Mouse (Mus musculus): ENCODE measurements around the gene Ugt1a9. TPM values are rescaled to one million over a fixed set of nuclear protein-coding genes. Genes with fewer than 3 reads are reported as not detected.

The Ugt1a9 gene
- total and polyA plus RNA-seq, 3 experiments = not detected

- H3K79me2 ChIP-seq (replicated peaks; ENCODE audit: control insufficient read depth, insufficient read depth, low read length) = no peaks in the 10 kb centered on the region
- H3K4me1 ChIP-seq (ENCODE audit: control insufficient read depth, insufficient read depth, low read length) = peaks cover 3% of the 10 kb centered on the region
- intact Hi-C loops (cut with DNase I) = no loop called here
- no peaks in the 10 kb centered on the region for H3K27me3 ChIP-seq (ENCODE audit: control insufficient read depth, insufficient read depth, low read length)
- no peak for DNase-seq
- no peak overlapping the region for H3K4me3 ChIP-seq
- no peak overlapping the region for H3K27ac ChIP-seq
- H3K36me3 ChIP-seq (ENCODE audit: control insufficient read depth, insufficient read depth, low read length) = no peaks in the 10 kb centered on the region
- WGBS = 75% methylated on average over 13 of the region's 13 CpGs
- H3K9ac ChIP-seq (ENCODE audit: low read depth, low read length) = no peak overlapping the region
- no peak for TF ChIP-seq EP300 (IDR thresholded peaks at IDR 0.05; ENCODE audit: insufficient read depth, low read depth, low read length)
- no peak for TF ChIP-seq CTCF (IDR thresholded peaks at IDR 0.05)
- no peak for TF ChIP-seq POLR2A (IDR thresholded peaks at IDR 0.05; ENCODE audit: insufficient read depth, low read depth, low read length)
Measured at GRCm38 (mm10) chr1:88255989-88256754, 185.6 kb downstream of the Ugt1a9 start.

- no peaks in the 10 kb centered on the region for H3K27me3 ChIP-seq (ENCODE audit: control insufficient read depth, insufficient read depth, low read length)
- no peak overlapping the region for H3K9ac ChIP-seq (ENCODE audit: low read depth, low read length)
- intact Hi-C loops (cut with DNase I) = no loop called here
- DNase-seq = peak in 1 of 2 experiments; percentile 38
- H3K27ac ChIP-seq = no peak overlapping the region
- H3K4me3 ChIP-seq = no peak overlapping the region
- no peaks in the 10 kb centered on the region for H3K36me3 ChIP-seq (ENCODE audit: control insufficient read depth, insufficient read depth, low read length)
- H3K4me1 ChIP-seq (ENCODE audit: control insufficient read depth, insufficient read depth, low read length) = peaks cover 3% of the 10 kb centered on the region
- no peak for TF ChIP-seq CTCF (IDR thresholded peaks at IDR 0.05)
- no peak for TF ChIP-seq POLR2A (IDR thresholded peaks at IDR 0.05; ENCODE audit: insufficient read depth, low read depth, low read length)
- no peak for TF ChIP-seq EP300 (IDR thresholded peaks at IDR 0.05; ENCODE audit: insufficient read depth, low read depth, low read length)
- WGBS = 75% methylated on average over 10 of the region's 10 CpGs
- no peaks in the 10 kb centered on the region for H3K79me2 ChIP-seq (replicated peaks; ENCODE audit: control insufficient read depth, insufficient read depth, low read length)
Measured at GRCm38 (mm10) chr1:88256886-88257663, 186.5 kb downstream of the Ugt1a9 start.

- H3K27me3 ChIP-seq (ENCODE audit: control insufficient read depth, insufficient read depth, low read length) = no peaks in the 10 kb centered on the region
- H3K4me1 ChIP-seq (ENCODE audit: control insufficient read depth, insufficient read depth, low read length) = peaks cover 3% of the 10 kb centered on the region
- H3K79me2 ChIP-seq (replicated peaks; ENCODE audit: control insufficient read depth, insufficient read depth, low read length) = no peaks in the 10 kb centered on the region
- H3K9ac ChIP-seq (ENCODE audit: low read depth, low read length) = no peak overlapping the region
- DNase-seq = peak in 1 of 2 experiments; percentile 44
- 80% methylated on average over 6 of the region's 6 CpGs for WGBS
- intact Hi-C loops (cut with DNase I) = no loop called here
- no peak overlapping the region for H3K4me3 ChIP-seq
- TF ChIP-seq CTCF (IDR thresholded peaks at IDR 0.05) (no peak), EP300 (IDR thresholded peaks at IDR 0.05; ENCODE audit: insufficient read depth, low read depth, low read length) (no peak), POLR2A (IDR thresholded peaks at IDR 0.05; ENCODE audit: insufficient read depth, low read depth, low read length) (no peak)
- no peaks in the 10 kb centered on the region for H3K36me3 ChIP-seq (ENCODE audit: control insufficient read depth, insufficient read depth, low read length)
- H3K27ac ChIP-seq = no peak overlapping the region
Measured at GRCm38 (mm10) chr1:88257681-88258080, 187.1 kb downstream of the Ugt1a9 start.

- Histone ChIP-seq H3K79me2 (replicated peaks; ENCODE audit: control insufficient read depth, insufficient read depth, low read length) (no peaks in the 10 kb centered on the region), H3K27ac (no peak overlapping the region), H3K9ac (ENCODE audit: low read depth, low read length) (no peak overlapping the region), H3K36me3 (ENCODE audit: control insufficient read depth, insufficient read depth, low read length) (no peaks in the 10 kb centered on the region), H3K4me3 (no peak overlapping the region), H3K4me1 (ENCODE audit: control insufficient read depth, insufficient read depth, low read length) (peaks cover 3% of the 10 kb centered on the region), H3K27me3 (ENCODE audit: control insufficient read depth, insufficient read depth, low read length) (no peaks in the 10 kb centered on the region)
- TF ChIP-seq CTCF (IDR thresholded peaks at IDR 0.05) (no peak), EP300 (IDR thresholded peaks at IDR 0.05; ENCODE audit: insufficient read depth, low read depth, low read length) (no peak), POLR2A (IDR thresholded peaks at IDR 0.05; ENCODE audit: insufficient read depth, low read depth, low read length) (no peak)
- DNase-seq = no peak
- WGBS = 63% methylated on average over 6 of the region's 6 CpGs
- intact Hi-C loops (cut with DNase I) = no loop called here
Measured at GRCm38 (mm10) chr1:88258361-88258760, 187.8 kb downstream of the Ugt1a9 start.

- Histone ChIP-seq H3K27me3 (ENCODE audit: control insufficient read depth, insufficient read depth, low read length) (no peaks in the 10 kb centered on the region), H3K36me3 (ENCODE audit: control insufficient read depth, insufficient read depth, low read length) (no peaks in the 10 kb centered on the region), H3K9ac (ENCODE audit: low read depth, low read length) (no peak overlapping the region), H3K79me2 (replicated peaks; ENCODE audit: control insufficient read depth, insufficient read depth, low read length) (no peaks in the 10 kb centered on the region), H3K27ac (no peak overlapping the region), H3K4me1 (ENCODE audit: control insufficient read depth, insufficient read depth, low read length) (peaks cover 3% of the 10 kb centered on the region), H3K4me3 (no peak overlapping the region)
- peak; percentile 57 to 67 for DNase-seq
- 53% methylated on average over 8 of the region's 8 CpGs for WGBS
- TF ChIP-seq POLR2A (IDR thresholded peaks at IDR 0.05; ENCODE audit: insufficient read depth, low read depth, low read length) (no peak), CTCF (IDR thresholded peaks at IDR 0.05) (no peak), EP300 (IDR thresholded peaks at IDR 0.05; ENCODE audit: insufficient read depth, low read depth, low read length) (no peak)
- intact Hi-C loops (cut with DNase I) = no loop called here
Measured at GRCm38 (mm10) chr1:88258881-88259642, 188.5 kb downstream of the Ugt1a9 start.
